Mouse (Mus musculus): Measurements from ENCODE around the gene Isg20. TPM values are rescaled to one million over a fixed set of nuclear protein-coding genes. Genes with fewer than 3 reads are reported as not detected.

The Isg20 gene
- total RNA-seq (2021), result 1 to 10 TPM; 1.2 TPM

GRCm38 (mm10) chr7:78912974-78913474, at the start of gene Isg20:
Gene Isg20 (plus strand): TSS chr7:78913424.
- intact Hi-C loops (cut with DNase I), result no loop called here

GRCm38 (mm10) chr7:78863796-78864445, 49.3 kb upstream of the Isg20 start:
- intact Hi-C loops (cut with DNase I), result no loop called here
- DNase-seq (ENCODE audit: low spot score in 2 of 2), result no peak

More at GRCm38 (mm10) chr7:78912974-78913474, at the start of gene Isg20:
- DNase-seq (ENCODE audit: low spot score in 2 of 2), result no peak

- no peak for DNase-seq (ENCODE audit: low spot score in 2 of 2)
- intact Hi-C loops (cut with DNase I), result no loop called here
Observed at GRCm38 (mm10) chr7:78864446-78864802, 48.8 kb upstream of the Isg20 start.

- intact Hi-C loops (cut with DNase I), result no loop called here
- no peak for DNase-seq (ENCODE audit: low spot score in 2 of 2)
Observed at GRCm38 (mm10) chr7:78865212-78865949, 47.8 kb upstream of the Isg20 start.

GRCm38 (mm10) chr7:78868731-78869130, 44.5 kb upstream of the Isg20 start:
- DNase-seq (ENCODE audit: low spot score in 2 of 2), result no peak
- intact Hi-C loops (cut with DNase I), result no loop called here

- intact Hi-C loops (cut with DNase I), result no loop called here
- no peak for DNase-seq (ENCODE audit: low spot score in 2 of 2)
Observed at GRCm38 (mm10) chr7:78872366-78872765, 40.9 kb upstream of the Isg20 start.

GRCm38 (mm10) chr7:78872831-78873230, 40.4 kb upstream of the Isg20 start:
- intact Hi-C loops (cut with DNase I), result no loop called here
- no peak for DNase-seq (ENCODE audit: low spot score in 2 of 2)

GRCm38 (mm10) chr7:78881607-78882468, 31.4 kb upstream of the Isg20 start:
- no peak for DNase-seq (ENCODE audit: low spot score in 2 of 2)
- intact Hi-C loops (cut with DNase I), result loop anchor here (5.0 kb wide), 1 partner anchor 35 kb away; the partner anchor contains the start of gene Det1

GRCm38 (mm10) chr7:78882469-78882837, 30.8 kb upstream of the Isg20 start:
- peak; percentile 43 to 45 for DNase-seq (ENCODE audit: low spot score in 2 of 2)
- intact Hi-C loops (cut with DNase I), result loop anchor here (5.0 kb wide), 1 partner anchor 35 kb away; the partner anchor contains the start of gene Det1

- intact Hi-C loops (cut with DNase I), result loop anchor here (5.0 kb wide), 1 partner anchor 36 kb away; the partner anchor contains the start of gene Det1
- DNase-seq (ENCODE audit: low spot score in 2 of 2), result no peak
Observed at GRCm38 (mm10) chr7:78883016-78883725, 30.1 kb upstream of the Isg20 start.

- DNase-seq (ENCODE audit: low spot score in 2 of 2), result no peak
- intact Hi-C loops (cut with DNase I), result loop anchor here (5.0 kb wide), 1 partner anchor 36 kb away; the partner anchor contains the start of gene Det1
Observed at GRCm38 (mm10) chr7:78883726-78884060, 29.5 kb upstream of the Isg20 start.

GRCm38 (mm10) chr7:78884139-78884538, 29.1 kb upstream of the Isg20 start:
- DNase-seq (ENCODE audit: low spot score in 2 of 2), result no peak
- intact Hi-C loops (cut with DNase I), result loop anchor here (5.0 kb wide), 1 partner anchor 37 kb away; the partner anchor contains the start of gene Det1

- no peak for DNase-seq (ENCODE audit: low spot score in 2 of 2)
- intact Hi-C loops (cut with DNase I), result no loop called here
Observed at GRCm38 (mm10) chr7:78885404-78885803, 27.8 kb upstream of the Isg20 start.

- no peak for DNase-seq (ENCODE audit: low spot score in 2 of 2)
- intact Hi-C loops (cut with DNase I), result no loop called here
Observed at GRCm38 (mm10) chr7:78886496-78886895, 26.7 kb upstream of the Isg20 start.

- intact Hi-C loops (cut with DNase I), result no loop called here
- no peak for DNase-seq (ENCODE audit: low spot score in 2 of 2)
Observed at GRCm38 (mm10) chr7:78887431-78887842, 25.8 kb upstream of the Isg20 start.

- DNase-seq (ENCODE audit: low spot score in 2 of 2), result peak; percentile 71 to 83
- intact Hi-C loops (cut with DNase I), result loop anchor here (1.0 kb wide), 1 partner anchor 99 kb away; no protein-coding TSS in a partner anchor
Observed at GRCm38 (mm10) chr7:78890641-78891040, 22.6 kb upstream of the Isg20 start.

GRCm38 (mm10) chr7:78893917-78894316, 19.3 kb upstream of the Isg20 start:
- intact Hi-C loops (cut with DNase I), result no loop called here
- no peak for DNase-seq (ENCODE audit: low spot score in 2 of 2)

GRCm38 (mm10) chr7:78895021-78895652, 18.1 kb upstream of the Isg20 start:
- intact Hi-C loops (cut with DNase I), result no loop called here
- no peak for DNase-seq (ENCODE audit: low spot score in 2 of 2)
